In the genomic region with DNA sequence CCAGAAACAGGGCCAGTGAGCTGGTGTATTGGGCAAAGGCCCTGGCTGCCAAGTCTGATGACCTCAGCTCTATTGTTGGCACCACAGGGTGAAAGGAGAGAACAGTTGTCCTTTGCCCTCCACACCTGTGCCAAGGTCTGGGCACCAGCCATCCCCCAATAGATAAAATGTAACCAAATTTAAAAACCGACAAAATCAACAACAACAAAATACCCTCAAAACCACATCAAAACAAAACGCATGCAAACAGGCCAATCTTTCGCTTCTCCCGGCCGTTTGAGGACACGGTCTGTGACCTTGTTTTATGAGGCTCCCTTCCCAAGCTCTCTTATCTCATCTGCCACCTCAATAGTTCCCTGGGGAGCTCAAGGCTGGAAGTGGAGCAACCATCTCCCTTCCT, we compare ENCODE assay signal across 29 mouse cellular contexts. TPM values are rescaled to one million over a fixed set of nuclear protein-coding genes. Genes with fewer than 3 reads are reported as not detected.
A peak's percentile ranks its signal among the peaks of the same experiment; 100 is the strongest.
DNase-seq lines count a peak whose midpoint lies in the region; ATAC-seq and TF ChIP-seq lines count a peak whose summit lies in the region.
"Had no signal": no experiment of that assay in that cellular context is flagged by ENCODE, and none has a peak within 500 bp of the region (broad histone marks: within the 10 kb centered on the region; RNA-seq: fewer than 3 reads in every experiment).

No protein-coding gene starts in this region.

- ATAC-seq in heart, embryonic 11.5 days (replicated peaks; ENCODE audit: insufficient number of reproducible peaks, low FRiP score, low TSS enrichment), result no peak
- no peak for ATAC-seq in kidney, embryonic 14.5 days (ENCODE audit: low FRiP score, low TSS enrichment)
- ATAC-seq: inflammation-experienced regulatory T-cells, adult 6 months had no signal

- H3K9ac ChIP-seq in heart, embryonic 11.5 days (ENCODE audit: low read depth, low read length), result no peak overlapping the region
- no peak overlapping the region for H3K9ac ChIP-seq in kidney, embryonic 14.5 days (ENCODE audit: low read depth, low read length)
- H3K9ac ChIP-seq: hindbrain, embryonic 13.5 days; limb, embryonic 15.5 days; lung, embryonic 15.5 days had no signal

- no peak overlapping the region for H3K4me2 ChIP-seq in heart, embryonic 11.5 days
- no peak overlapping the region for H3K4me2 ChIP-seq in kidney, embryonic 14.5 days (replicated peaks; ENCODE audit: low read depth, low read length)
- H3K4me2 ChIP-seq: hindbrain, embryonic 13.5 days; limb, embryonic 15.5 days; lung, embryonic 15.5 days; midbrain, embryonic 11.5 days had no signal

- no peaks in the 10 kb centered on the region for H3K36me3 ChIP-seq in heart, embryonic 11.5 days (ENCODE audit: control insufficient read depth, insufficient read depth, low read length)
- H3K36me3 ChIP-seq in kidney, embryonic 14.5 days (ENCODE audit: control insufficient read depth, insufficient read depth, low read length), result no peaks in the 10 kb centered on the region
- H3K36me3 ChIP-seq: embryonic facial prominence, embryonic 10.5 days; hindbrain, embryonic 13.5 days; limb, embryonic 15.5 days; lung, embryonic 15.5 days had no signal

- 71% methylated on average over 6 of the region's 6 CpGs for WGBS in heart, embryonic 11.5 days (ENCODE audit: insufficient replicate concordance)
- WGBS in kidney, embryonic 14.5 days, result 61% methylated on average over 6 of the region's 6 CpGs

- no peak overlapping the region for H3K4me3 ChIP-seq in heart, embryonic 11.5 days (ENCODE audit: low read depth, low read length)
- H3K4me3 ChIP-seq in kidney, embryonic 14.5 days (ENCODE audit: low read length), result no peak overlapping the region
- H3K4me3 ChIP-seq in gastrocnemius, adult 2 months, result no peak overlapping the region
- H3K4me3 ChIP-seq: embryonic facial prominence, embryonic 10.5 days; hindbrain, embryonic 13.5 days; limb, embryonic 15.5 days; lung, embryonic 15.5 days had no signal

- no peak for TF ChIP-seq CTCF in gastrocnemius, adult 2 months (IDR thresholded peaks at IDR 0.05)

- H3K27ac ChIP-seq in heart, embryonic 11.5 days (ENCODE audit: low read depth, low read length), result no peak overlapping the region
- H3K27ac ChIP-seq in kidney, embryonic 14.5 days (ENCODE audit: low read depth, low read length), result no peak overlapping the region
- no peak overlapping the region for H3K27ac ChIP-seq in gastrocnemius, adult 2 months
- H3K27ac ChIP-seq: embryonic facial prominence, embryonic 10.5 days; hindbrain, embryonic 13.5 days; limb, embryonic 15.5 days; lung, embryonic 15.5 days; macrophage had no signal

- no peaks in the 10 kb centered on the region for H3K9me3 ChIP-seq in heart, embryonic 11.5 days (replicated peaks; ENCODE audit: control insufficient read depth, low read length)
- H3K9me3 ChIP-seq in kidney, embryonic 14.5 days (ENCODE audit: control insufficient read depth, low read length), result no peaks in the 10 kb centered on the region
- H3K9me3 ChIP-seq: embryonic facial prominence, embryonic 10.5 days; hindbrain, embryonic 13.5 days; limb, embryonic 15.5 days; lung, embryonic 15.5 days had no signal

- DNase-seq in heart, adult 18-20 months, result peak; percentile 59 to 65
- peak; percentile 57 to 69 for DNase-seq in kidney, adult 8-10 months
- peak; percentile 68 for DNase-seq in adrenal gland, postnatal 14 days
- peak; percentile 43 for DNase-seq in kidney, postnatal 14 days
- DNase-seq in urinary bladder, adult 2 months (ENCODE audit: low spot score), result no peak
- DNase-seq in gastrocnemius, adult 2 months, result no peak
- DNase-seq: B cell, adult 2 months; cerebellum, adult 8-10 months; retina, postnatal 1 day; thymus, postnatal 25 days had no signal

- intact Hi-C loops in gastrocnemius, adult 2 months (cut with DNase I), result no loop called here

- peaks cover 3% of the 10 kb centered on the region; the same call in 1 of the 2 replicates for H3K4me1 ChIP-seq in heart, embryonic 11.5 days (ENCODE audit: control insufficient read depth, insufficient read depth, low read length)
- no peaks in the 10 kb centered on the region for H3K4me1 ChIP-seq in kidney, embryonic 14.5 days (ENCODE audit: control insufficient read depth, insufficient read depth, low read length)
- H3K4me1 ChIP-seq: embryonic facial prominence, embryonic 10.5 days; hindbrain, embryonic 13.5 days; limb, embryonic 15.5 days had no signal

- H3K27me3 ChIP-seq in heart, embryonic 11.5 days (ENCODE audit: control insufficient read depth, insufficient read depth, low read length), result no peaks in the 10 kb centered on the region
- H3K27me3 ChIP-seq in kidney, embryonic 14.5 days (ENCODE audit: control insufficient read depth, insufficient read depth, low read length), result no peaks in the 10 kb centered on the region
- H3K27me3 ChIP-seq: hindbrain, embryonic 13.5 days; limb, embryonic 15.5 days; lung, embryonic 15.5 days had no signal

RNA-seq across cellular contexts. Expression of a gene that starts 5.4 kb away (rescaled TPM):
- not detected for total RNA-seq in heart, adult 18-20 months (2021)
- polyA plus RNA-seq in heart, embryonic 11.5 days (2014; fragmentation: Nextera tagmentation; extraction: Ambion mirVana), result not detected in 2 replicates
- not detected in 2 replicates for polyA plus RNA-seq in kidney, embryonic 14.5 days (2014; fragmentation: Nextera tagmentation; extraction: Ambion mirVana)
- total RNA-seq in adrenal gland, postnatal 14 days (2021), result 0.33 and 0.38 TPM in 2 replicates
- polyA plus RNA-seq in urinary bladder, adult 2 months (2012; rRNA removed), result 0.12 TPM in 1 of 2 replicates, not detected in the other
- total RNA-seq in gastrocnemius, adult 2 months (2021), result not detected
- total RNA-seq: common myeloid progenitor, adult 5-6 weeks; gastrocnemius, adult 8-10 months; layer of hippocampus, adult 8-10 months; left cerebral cortex, adult 18-20 months; left cerebral cortex, postnatal 36 days had no signal
- polyA plus RNA-seq: embryonic facial prominence, embryonic 10.5 days; heart, postnatal 0 days; limb, embryonic 15.5 days; lung, embryonic 15.5 days; midbrain, embryonic 11.5 days; neural tube, embryonic 11.5 days; stomach, embryonic 16.5 days had no signal

RNA-seq across cellular contexts. Expression of a gene that starts 14.7 kb away (rescaled TPM):
- total RNA-seq in heart, adult 18-20 months (2021), result not detected
- polyA plus RNA-seq in heart, embryonic 11.5 days (2014; fragmentation: Nextera tagmentation; extraction: Ambion mirVana), result not detected in 2 replicates
- polyA plus RNA-seq in kidney, embryonic 14.5 days (2014; fragmentation: Nextera tagmentation; extraction: Ambion mirVana), result 0.27 TPM in 1 of 2 replicates, not detected in the other
- total RNA-seq in adrenal gland, postnatal 14 days (2021), result 0.59 TPM in 1 of 2 replicates, not detected in the other
- polyA plus RNA-seq in urinary bladder, adult 2 months (2012; rRNA removed), result 0.08 and 0.15 TPM in 2 replicates
- total RNA-seq in gastrocnemius, adult 2 months (2021), result not detected
- total RNA-seq: common myeloid progenitor, adult 5-6 weeks; gastrocnemius, adult 8-10 months; heart, adult 8-10 months had no signal
- polyA plus RNA-seq: embryonic facial prominence, embryonic 10.5 days; forebrain, embryonic 11.5 days; heart, postnatal 0 days; inflammation-experienced regulatory T-cells, adult 6 months; limb, embryonic 15.5 days; lung, embryonic 15.5 days; macrophage; midbrain, embryonic 11.5 days had no signal

RNA-seq across cellular contexts. Expression of a gene that starts 21.3 kb away (rescaled TPM):
- total RNA-seq in heart, adult 18-20 months (2021), result not detected
- not detected in 2 replicates for polyA plus RNA-seq in heart, embryonic 11.5 days (2014; fragmentation: Nextera tagmentation; extraction: Ambion mirVana)
- polyA plus RNA-seq in kidney, embryonic 14.5 days (2014; fragmentation: Nextera tagmentation; extraction: Ambion mirVana), result not detected in 2 replicates
- total RNA-seq in adrenal gland, postnatal 14 days (2021), result not detected in 2 replicates
- 0.72 and 0.81 TPM in 2 replicates for polyA plus RNA-seq in urinary bladder, adult 2 months (2012; rRNA removed)
- total RNA-seq in gastrocnemius, adult 2 months (2021), result not detected
- total RNA-seq: common myeloid progenitor, adult 5-6 weeks; gastrocnemius, adult 8-10 months; heart, adult 8-10 months; layer of hippocampus, adult 8-10 months; left cerebral cortex, adult 18-20 months; left cerebral cortex, postnatal 36 days had no signal
- polyA plus RNA-seq: embryonic facial prominence, embryonic 10.5 days; forebrain, embryonic 11.5 days; heart, postnatal 0 days; hindbrain, embryonic 13.5 days; inflammation-experienced regulatory T-cells, adult 6 months; lung, embryonic 15.5 days; midbrain, embryonic 11.5 days; neural tube, embryonic 11.5 days had no signal

RNA-seq across cellular contexts. Expression of a gene that starts 43.9 kb away (rescaled TPM):
- 1 to 10 TPM; 2.9 to 3.7 TPM for total RNA-seq in heart, adult 18-20 months (2021)
- polyA plus RNA-seq in heart, embryonic 11.5 days (2014; fragmentation: Nextera tagmentation; extraction: Ambion mirVana), result 1.0 and 1.5 TPM in 2 replicates
- 3.5 and 4.2 TPM in 2 replicates for polyA plus RNA-seq in kidney, embryonic 14.5 days (2014; fragmentation: Nextera tagmentation; extraction: Ambion mirVana)
- 26.6 and 36.9 TPM in 2 replicates for total RNA-seq in adrenal gland, postnatal 14 days (2021)
- 10.8 and 10.9 TPM in 2 replicates for polyA plus RNA-seq in urinary bladder, adult 2 months (2012; rRNA removed)
- total RNA-seq in gastrocnemius, adult 2 months (2021), result 1 to 10 TPM; 1.3 to 1.5 TPM

RNA-seq across cellular contexts. Expression of a gene that starts 54.5 kb away (rescaled TPM):
- total RNA-seq in heart, adult 18-20 months (2021), result 10 to 100 TPM; 18.5 to 19.5 TPM
- 12.0 and 13.0 TPM in 2 replicates for polyA plus RNA-seq in heart, embryonic 11.5 days (2014; fragmentation: Nextera tagmentation; extraction: Ambion mirVana)
- 9.6 and 10.8 TPM in 2 replicates for polyA plus RNA-seq in kidney, embryonic 14.5 days (2014; fragmentation: Nextera tagmentation; extraction: Ambion mirVana)
- 31.0 and 34.1 TPM in 2 replicates for total RNA-seq in adrenal gland, postnatal 14 days (2021)
- 15.2 and 16.8 TPM in 2 replicates for polyA plus RNA-seq in urinary bladder, adult 2 months (2012; rRNA removed)
- 1 to 10 TPM; 5.9 to 6.3 TPM for total RNA-seq in gastrocnemius, adult 2 months (2021)

Comparison
In these comparisons a context has a peak if more than half of its experiments do, and no peak if none do; other contexts are left out.
1. DNase-seq: peak in heart, adult 18-20 months (2 of 2), kidney, adult 8-10 months (2 of 2), adrenal gland, postnatal 14 days (single experiment) and kidney, postnatal 14 days (single experiment); none in urinary bladder, adult 2 months (single experiment) and gastrocnemius, adult 2 months (single experiment).